Comparison of ENCODE assay signal across 8 mouse cellular contexts in the genomic region with DNA sequence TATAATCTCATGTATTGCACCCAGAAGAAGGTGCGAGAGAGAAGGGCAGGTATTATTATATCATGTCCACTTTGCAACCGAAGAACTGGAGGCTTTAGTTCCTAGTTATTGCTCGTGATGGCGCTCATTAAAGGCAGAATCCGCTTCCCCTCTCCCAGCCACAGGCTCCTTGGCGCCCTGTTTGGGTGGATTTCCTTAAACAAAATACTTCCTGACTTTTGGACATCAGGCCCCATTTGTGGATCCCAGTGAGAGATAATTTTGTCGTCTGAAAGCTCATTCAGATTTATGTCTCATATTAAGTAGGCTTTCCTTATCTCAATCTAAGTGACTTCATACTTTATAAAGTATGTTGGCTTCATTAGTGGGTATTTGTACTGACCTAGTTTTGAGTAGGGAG. TPM values are rescaled to one million over a fixed set of nuclear protein-coding genes. Genes with fewer than 3 reads are reported as not detected.
DNase-seq lines count a peak whose midpoint lies in the region; ATAC-seq lines count a peak whose summit lies in the region.
"Had no signal": no experiment of that assay in that cellular context is flagged by ENCODE, and none has a peak within 500 bp of the region (broad histone marks: within the 10 kb centered on the region; RNA-seq: fewer than 3 reads in every experiment).

No protein-coding gene starts in this region.

- no peak overlapping the region for H3K9ac ChIP-seq in heart, embryonic 16.5 days (ENCODE audit: low read length)
- no peak overlapping the region for H3K9ac ChIP-seq in limb, embryonic 12.5 days (replicated peaks)

- no peaks in the 10 kb centered on the region for H3K27me3 ChIP-seq in heart, embryonic 16.5 days (ENCODE audit: control insufficient read depth, insufficient read depth, low read length)
- peaks cover 6% of the 10 kb centered on the region; the same call in 1 of the 2 replicates for H3K27me3 ChIP-seq in limb, embryonic 12.5 days

- H3K27ac ChIP-seq in heart, embryonic 16.5 days (ENCODE audit: low read length) = peak overlapping the region; percentile 83
- no peak overlapping the region for H3K27ac ChIP-seq in limb, embryonic 12.5 days
- H3K27ac ChIP-seq: layer of hippocampus, adult 2 months had no signal

- WGBS in heart, embryonic 16.5 days = 43% methylated on average over 7 of the region's 7 CpGs
- 26% methylated on average over 7 of the region's 7 CpGs for WGBS in limb, embryonic 12.5 days

- H3K9me3 ChIP-seq in heart, embryonic 16.5 days (replicated peaks; ENCODE audit: control insufficient read depth, low read length) = no peaks in the 10 kb centered on the region
- H3K9me3 ChIP-seq in limb, embryonic 12.5 days = no peaks in the 10 kb centered on the region

- H3K4me2 ChIP-seq in heart, embryonic 16.5 days (ENCODE audit: low read depth, low read length) = peak overlapping the region; percentile 53; the same call in 1 of the 2 replicates
- peak overlapping the region; percentile 6; the same call in 1 of the 2 replicates for H3K4me2 ChIP-seq in limb, embryonic 12.5 days

- peaks cover 30% of the 10 kb centered on the region for H3K4me1 ChIP-seq in heart, embryonic 16.5 days (ENCODE audit: control insufficient read depth, insufficient read depth, low read length)
- peaks cover 24% of the 10 kb centered on the region for H3K4me1 ChIP-seq in limb, embryonic 12.5 days (replicated peaks)

- H3K36me3 ChIP-seq in heart, embryonic 16.5 days (ENCODE audit: control insufficient read depth, insufficient read depth) = no peaks in the 10 kb centered on the region
- no peaks in the 10 kb centered on the region for H3K36me3 ChIP-seq in limb, embryonic 12.5 days

- no peak for ATAC-seq in heart, embryonic 16.5 days (replicated peaks; ENCODE audit: extremely low read depth, insufficient read depth, low FRiP score)
- ATAC-seq in limb, embryonic 12.5 days (ENCODE audit: insufficient number of reproducible peaks, insufficient read depth, low FRiP score, low TSS enrichment, low read depth) = no peak

- peak; percentile 31 for DNase-seq in kidney, adult 18-20 months
- no peak for DNase-seq in kidney, adult 11 months
- peak; percentile 59 for DNase-seq in embryo, embryonic 10.5 days (ENCODE audit: low spot score)
- DNase-seq in gastrocnemius, adult 18-20 months (ENCODE audit: low spot score) = no peak
- DNase-seq in right cerebral cortex, postnatal 4 days = no peak

- H3K4me3 ChIP-seq in heart, embryonic 16.5 days (ENCODE audit: low read length) = no peak overlapping the region
- H3K4me3 ChIP-seq in limb, embryonic 12.5 days (replicated peaks) = no peak overlapping the region
- H3K4me3 ChIP-seq: layer of hippocampus, adult 2 months had no signal

RNA-seq across cellular contexts. Expression of gene Dusp6, which starts 23.2 kb away (rescaled TPM):
- 39.4 and 40.7 TPM in 2 replicates for polyA plus RNA-seq in heart, embryonic 16.5 days (2015; fragmentation: Nextera tagmentation; extraction: Ambion mirVana)
- polyA plus RNA-seq in limb, embryonic 12.5 days (2016; fragmentation: Nextera tagmentation; extraction: Ambion mirVana) = 117 and 122 TPM in 2 replicates
- total RNA-seq in gastrocnemius, adult 18-20 months (2021) = 10 to 100 TPM in 1 of 2 experiments, 1 to 10 TPM in 1; 7.2 to 12.4 TPM

Comparison
In these comparisons a context has a peak if more than half of its experiments do, and no peak if none do; other contexts are left out.
1. DNase-seq: peak in kidney, adult 18-20 months (single experiment) and embryo, embryonic 10.5 days (single experiment); none in kidney, adult 11 months (single experiment), gastrocnemius, adult 18-20 months (single experiment) and right cerebral cortex, postnatal 4 days (single experiment).